Mouse (Mus musculus): ENCODE results near the gene Rbm17. TPM values are rescaled to one million over a fixed set of nuclear protein-coding genes. Genes with fewer than 3 reads are reported as not detected.
A peak's percentile ranks its signal among the peaks of the same experiment; 100 is the strongest.
"Not testable (repeated sequence)": the region's sequence is repeated elsewhere in the genome, so short reads cannot be mapped to it uniquely, and the experiment has no call there.

Rbm17 gene
- total RNA-seq (2017), result 153 and 213 TPM in 2 replicates

DNA sequence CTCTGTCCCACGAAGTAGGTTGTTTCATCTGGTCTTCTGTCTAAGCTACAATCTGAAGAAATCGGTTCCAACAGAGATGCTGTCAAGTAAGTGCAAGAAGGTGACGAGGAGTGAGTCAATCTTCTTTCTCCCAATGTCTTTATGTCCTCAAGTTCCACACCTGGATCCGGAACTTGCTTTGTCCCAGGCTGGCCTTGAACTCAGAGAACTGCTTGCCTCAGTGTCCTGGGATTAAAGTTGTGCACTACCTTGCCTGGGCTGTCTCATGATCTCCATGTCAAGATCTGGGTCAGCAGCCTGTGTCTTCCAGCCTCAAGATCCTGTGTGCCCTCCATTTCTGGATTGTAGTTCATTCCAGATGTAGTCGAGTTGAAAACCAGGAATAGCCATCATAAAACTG is at the start of gene Rbm17:
Gene Rbm17, minus strand, starts transcription at position 101 of the 400 bp plus-strand sequence.
- no peak for ATAC-seq (replicated peaks; ENCODE audit: low read depth, poor library complexity, severe bottlenecking)

DNA sequence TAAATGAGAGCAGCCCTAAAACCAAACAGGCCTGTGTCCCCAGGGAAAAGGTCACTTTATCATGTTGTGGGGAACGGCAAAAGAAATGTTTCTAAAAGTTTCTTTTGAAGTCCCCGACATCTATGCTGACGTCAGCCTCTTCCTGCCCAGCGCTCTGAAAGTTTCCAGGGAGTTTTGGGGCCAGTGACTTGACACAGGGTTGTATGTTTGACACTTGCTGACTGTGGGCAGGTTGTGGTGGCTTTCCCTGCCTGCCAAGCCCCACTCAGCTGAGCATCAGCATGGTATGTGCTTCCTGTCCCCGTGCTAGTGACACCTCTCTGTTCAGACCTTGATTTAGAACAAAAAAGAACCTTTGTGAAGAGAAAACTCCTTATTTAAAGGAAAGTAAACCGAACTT is 49.4 kb upstream of the Rbm17 start:
- ATAC-seq (replicated peaks; ENCODE audit: low read depth, poor library complexity, severe bottlenecking), result peak; percentile 91

DNA sequence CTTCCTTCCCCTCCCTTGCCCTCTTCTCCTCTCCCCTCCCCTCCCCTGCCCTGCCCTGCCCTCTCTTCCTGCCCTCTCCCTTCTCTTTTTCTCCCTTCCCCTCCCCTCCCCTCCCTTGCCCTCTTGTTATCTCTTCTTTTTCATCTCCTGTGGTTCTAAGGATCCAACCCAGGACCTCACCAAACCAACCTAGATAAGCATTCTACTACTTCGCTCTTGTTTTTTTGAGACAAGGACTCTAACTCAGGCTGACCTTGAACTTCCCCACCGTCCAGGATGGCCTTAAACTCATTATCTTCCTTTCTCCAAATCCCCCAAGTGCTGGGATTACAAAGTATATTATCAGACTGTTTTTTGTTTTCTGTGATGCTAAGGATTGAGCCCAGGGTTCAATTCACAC is 48.8 kb upstream of the Rbm17 start:
- ATAC-seq (replicated peaks; ENCODE audit: low read depth, poor library complexity, severe bottlenecking), result no peak; the same call in 1 of the 2 replicates

DNA sequence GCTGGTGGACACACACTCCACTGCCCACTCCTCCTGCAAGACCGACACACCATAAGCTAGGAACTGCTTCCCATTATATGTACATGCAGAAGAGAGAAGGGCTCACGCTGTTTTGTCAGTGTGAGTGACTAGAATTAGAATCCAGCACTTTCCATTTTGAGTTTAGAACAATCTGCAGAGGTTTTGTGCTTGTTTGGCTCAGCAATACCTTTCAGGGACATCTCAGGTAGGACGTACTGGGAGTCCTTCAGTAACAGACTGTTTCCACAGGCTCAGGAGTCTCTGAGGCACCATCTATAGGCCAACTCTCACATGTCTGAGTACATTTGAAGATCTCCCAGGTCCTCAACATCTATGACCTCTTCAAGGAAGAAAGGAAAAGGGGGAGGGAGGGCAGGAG is 48.2 kb upstream of the Rbm17 start:
- ATAC-seq (replicated peaks; ENCODE audit: low read depth, poor library complexity, severe bottlenecking), result no peak

DNA sequence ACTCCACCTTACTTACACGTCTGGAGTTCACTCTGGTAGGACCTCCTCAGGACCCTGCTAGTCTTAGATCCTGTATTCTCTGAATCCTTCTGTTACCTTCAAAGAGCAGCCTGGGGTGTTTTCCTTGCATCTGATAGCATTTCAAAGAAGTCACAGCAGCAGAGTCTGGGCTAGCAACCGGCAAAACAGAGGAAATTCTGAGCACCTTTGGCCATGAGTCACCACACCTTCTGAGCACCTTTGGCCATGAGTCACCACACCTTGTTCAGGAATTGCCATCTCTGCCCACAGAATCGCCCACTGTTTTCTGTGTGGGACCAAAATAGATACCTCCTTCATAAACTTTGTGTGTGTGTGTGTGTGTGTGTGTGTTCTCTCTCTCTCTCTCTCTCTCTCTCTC is 47.5 kb upstream of the Rbm17 start:
- ATAC-seq (replicated peaks; ENCODE audit: low read depth, poor library complexity, severe bottlenecking), result no peak

DNA sequence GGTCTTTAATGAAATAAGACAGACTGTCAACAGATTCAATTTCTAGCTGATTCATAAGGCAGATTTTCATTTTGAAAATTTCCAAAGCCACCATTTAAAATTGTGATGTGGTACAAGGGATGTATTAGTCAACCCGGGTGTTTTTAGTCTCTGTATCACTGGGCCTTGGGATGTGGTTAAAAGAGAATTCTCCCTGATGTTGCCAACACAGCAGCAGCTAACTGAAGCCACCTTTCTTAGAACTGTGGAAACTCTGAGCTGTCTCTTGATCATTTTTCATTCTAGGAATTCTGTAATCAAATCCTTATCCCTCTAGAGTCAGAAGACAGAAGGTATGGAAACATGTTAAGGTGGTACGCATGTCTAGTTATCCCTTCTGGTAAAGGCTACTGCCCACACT is 41.3 kb upstream of the Rbm17 start:
- no peak for ATAC-seq (replicated peaks; ENCODE audit: low read depth, poor library complexity, severe bottlenecking)

DNA sequence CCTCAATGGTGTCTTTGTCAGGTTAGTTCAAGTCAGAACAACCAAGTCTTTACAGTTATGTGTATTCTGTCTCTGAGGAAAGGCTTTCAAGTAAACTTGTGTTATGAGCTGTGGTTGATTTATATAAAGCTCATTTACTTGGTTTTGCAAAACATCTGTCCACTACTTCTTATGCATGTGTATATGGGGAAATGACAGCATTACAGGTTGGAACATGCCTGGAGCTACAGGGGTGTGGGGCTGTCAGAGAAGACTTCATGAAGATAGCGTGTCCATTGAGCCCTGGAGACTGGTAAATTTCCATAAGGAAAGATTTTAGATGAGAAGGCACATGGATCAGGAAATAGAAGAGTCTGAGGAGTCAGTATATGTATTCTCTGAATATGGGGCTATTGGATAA is 40.1 kb upstream of the Rbm17 start:
- no peak for ATAC-seq (replicated peaks; ENCODE audit: low read depth, poor library complexity, severe bottlenecking)

DNA sequence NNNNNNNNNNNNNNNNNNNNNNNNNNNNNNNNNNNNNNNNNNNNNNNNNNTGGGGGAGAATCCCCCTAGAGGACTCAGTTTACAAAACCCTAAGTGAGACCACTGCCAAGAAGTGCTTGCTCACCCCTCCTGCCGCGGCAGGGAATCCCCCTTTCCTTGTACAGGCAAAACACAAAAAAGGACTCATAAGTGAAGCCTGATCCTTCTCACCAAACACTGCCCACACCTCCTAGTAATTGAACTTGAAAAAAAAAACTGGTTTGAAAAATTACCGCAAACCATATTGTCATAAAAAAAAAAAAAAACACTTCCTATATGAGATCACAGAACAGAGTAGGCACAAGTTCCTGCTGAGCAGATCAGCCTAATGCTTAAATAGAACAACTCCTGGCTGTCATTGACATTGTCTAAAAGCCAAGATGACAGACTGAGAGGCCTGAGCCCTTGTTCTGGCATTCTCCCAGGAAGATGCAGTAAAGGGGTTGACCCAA is 38.5 kb upstream of the Rbm17 start, which contains the start of gene Il2ra:
Gene Il2ra, plus strand, starts transcription at position 357 of the 491 bp plus-strand sequence.
- no peak for ATAC-seq (replicated peaks; ENCODE audit: low read depth, poor library complexity, severe bottlenecking)

DNA sequence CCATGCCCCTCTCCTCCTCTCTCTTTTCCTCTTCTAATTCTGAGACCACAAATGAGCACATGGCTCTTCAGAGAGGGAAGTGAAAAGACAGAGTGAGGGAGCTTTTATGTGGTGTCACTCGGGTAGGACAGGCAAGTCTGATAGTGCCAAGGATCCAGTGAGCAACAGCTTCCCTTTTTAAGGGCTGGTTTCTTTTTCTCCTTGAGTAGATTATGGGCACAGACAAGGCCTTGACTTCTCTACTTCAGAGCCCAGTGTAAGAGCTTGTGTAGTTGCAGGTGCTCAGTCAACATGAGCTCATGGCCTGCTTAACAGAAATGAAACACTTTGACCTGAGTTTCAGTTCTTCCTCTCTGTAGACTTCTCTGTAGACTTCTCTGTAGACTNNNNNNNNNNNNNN is 33.2 kb upstream of the Rbm17 start:
- peak; percentile 96 for ATAC-seq (replicated peaks; ENCODE audit: low read depth, poor library complexity, severe bottlenecking)

DNA sequence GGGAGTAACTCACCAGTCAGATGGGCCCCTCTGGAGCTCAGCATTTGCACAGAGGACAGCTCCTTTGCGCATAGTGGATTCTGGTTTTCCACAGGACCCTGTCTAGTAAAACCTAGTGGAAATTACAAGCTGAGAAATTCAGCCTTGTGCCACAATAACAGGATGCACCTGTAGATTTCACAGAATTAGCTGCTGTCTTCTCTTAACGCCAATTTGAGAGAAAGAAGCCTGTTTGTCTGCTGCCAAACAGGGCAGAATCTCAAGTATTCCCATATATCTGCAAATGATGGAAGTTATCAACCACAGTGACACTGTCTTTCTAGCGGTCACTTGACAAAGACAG is 32.2 kb upstream of the Rbm17 start:
- no peak for ATAC-seq (replicated peaks; ENCODE audit: low read depth, poor library complexity, severe bottlenecking)

DNA sequence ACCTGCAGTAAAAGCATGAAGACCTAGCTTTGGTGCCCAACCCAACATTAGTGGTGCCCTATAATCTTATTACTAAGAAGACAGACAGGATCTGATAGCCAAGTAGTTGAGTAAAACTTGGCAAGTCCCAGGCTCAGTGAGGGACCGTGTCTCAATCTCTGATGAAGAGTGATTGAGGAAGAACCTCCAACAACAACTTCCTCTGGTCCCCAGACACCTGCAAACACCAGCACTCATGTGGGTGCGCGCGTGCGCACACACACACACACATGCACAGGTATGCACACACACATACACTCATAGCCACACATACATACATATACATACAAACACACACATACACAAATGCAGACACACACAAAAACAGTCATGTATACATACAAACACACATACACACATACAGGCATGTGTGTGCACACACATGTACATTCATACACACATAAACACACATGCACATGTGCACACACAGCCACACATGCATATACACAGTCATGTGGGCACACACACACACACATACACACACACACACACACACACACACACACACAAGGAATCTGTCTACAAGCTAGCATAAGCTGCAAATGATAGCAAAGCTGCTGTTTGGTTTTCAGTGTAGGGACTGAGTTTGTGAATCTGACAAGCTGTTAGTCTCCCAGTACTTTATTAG is 31.7 kb upstream of the Rbm17 start:
- no peak for ATAC-seq (replicated peaks; ENCODE audit: low read depth, poor library complexity, severe bottlenecking)

DNA sequence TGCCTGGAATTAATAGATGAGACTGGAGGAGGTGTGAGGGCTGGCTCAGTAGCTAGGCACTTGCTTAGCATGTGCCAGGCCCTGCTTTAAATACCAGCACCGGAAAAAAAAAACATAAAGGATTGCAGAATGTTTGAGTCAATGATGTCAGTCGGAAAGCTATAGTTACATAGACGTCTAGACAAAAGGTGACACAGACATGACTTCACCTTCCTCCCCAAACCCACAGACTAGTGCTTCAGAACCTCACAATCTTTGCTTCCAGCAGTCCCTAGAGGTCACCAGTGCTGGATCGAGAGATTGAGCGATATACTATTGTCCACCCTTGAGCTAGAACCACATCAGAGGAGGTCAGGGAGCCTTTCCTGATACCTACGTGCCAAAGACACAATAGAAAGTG is 31.1 kb upstream of the Rbm17 start:
- ATAC-seq (replicated peaks; ENCODE audit: low read depth, poor library complexity, severe bottlenecking), result no peak

DNA sequence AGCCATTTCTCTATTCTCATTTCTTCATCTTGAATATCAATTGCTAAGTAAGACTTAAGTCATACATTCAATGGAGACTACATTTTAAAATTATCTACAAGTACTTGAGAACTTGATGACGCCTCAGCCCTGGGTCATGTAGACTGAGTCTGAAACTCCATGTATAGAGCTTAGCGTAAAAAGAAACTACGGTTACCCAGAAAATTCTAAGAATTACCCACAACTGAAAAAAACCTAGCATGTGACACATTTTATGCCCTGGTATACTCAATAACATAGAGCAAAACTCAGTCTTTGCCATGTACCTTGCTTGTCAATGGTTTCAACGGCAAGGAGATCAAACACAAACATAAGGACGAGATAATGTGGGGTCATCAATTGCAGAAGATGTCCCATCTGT is 21.9 kb upstream of the Rbm17 start, which contains the start of gene Gm17490:
Gene Gm17490, minus strand, starts transcription at position 375 of the 400 bp plus-strand sequence.
- no peak for ATAC-seq (replicated peaks; ENCODE audit: low read depth, poor library complexity, severe bottlenecking)

DNA sequence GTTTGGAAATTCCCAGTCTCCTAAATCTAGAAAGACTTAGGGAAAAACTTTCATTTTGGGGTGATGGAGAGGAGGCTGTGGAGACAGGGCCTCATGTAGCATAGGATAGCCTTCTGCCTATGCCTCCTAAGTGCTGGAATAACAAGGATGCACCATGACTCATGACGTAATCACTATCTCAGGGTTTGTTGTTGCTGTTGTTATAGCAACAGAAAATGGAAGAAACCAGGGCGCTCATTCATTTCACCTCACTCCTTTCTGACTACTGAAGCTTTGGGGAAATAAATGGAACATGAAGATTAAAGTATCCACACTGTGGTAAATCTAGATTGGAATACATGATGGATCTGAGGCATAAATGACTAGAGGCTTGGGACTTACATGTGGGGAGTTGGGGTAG is 19.8 kb upstream of the Rbm17 start:
- ATAC-seq (replicated peaks; ENCODE audit: low read depth, poor library complexity, severe bottlenecking), result no peak

DNA sequence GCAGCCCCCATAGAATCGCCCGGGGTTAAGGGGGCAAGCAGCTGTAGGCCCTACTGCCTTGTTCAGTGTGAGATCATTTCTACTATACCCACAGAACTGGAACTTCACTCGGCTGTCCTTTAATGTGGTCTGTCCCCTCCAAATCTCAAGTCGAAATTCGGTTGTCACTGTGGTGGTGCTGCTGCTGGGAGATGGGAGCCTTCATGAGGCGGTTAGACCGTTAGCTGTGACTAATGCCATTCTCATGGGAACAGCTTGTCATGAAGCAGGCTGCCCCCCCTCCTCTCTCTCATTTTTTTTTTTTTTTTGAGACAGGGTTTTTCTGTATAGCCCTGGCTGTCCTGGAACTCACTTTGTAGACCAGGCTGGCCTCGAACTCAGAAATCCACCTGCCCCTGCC is 19.2 kb upstream of the Rbm17 start:
- ATAC-seq (replicated peaks; ENCODE audit: low read depth, poor library complexity, severe bottlenecking), result no peak

DNA sequence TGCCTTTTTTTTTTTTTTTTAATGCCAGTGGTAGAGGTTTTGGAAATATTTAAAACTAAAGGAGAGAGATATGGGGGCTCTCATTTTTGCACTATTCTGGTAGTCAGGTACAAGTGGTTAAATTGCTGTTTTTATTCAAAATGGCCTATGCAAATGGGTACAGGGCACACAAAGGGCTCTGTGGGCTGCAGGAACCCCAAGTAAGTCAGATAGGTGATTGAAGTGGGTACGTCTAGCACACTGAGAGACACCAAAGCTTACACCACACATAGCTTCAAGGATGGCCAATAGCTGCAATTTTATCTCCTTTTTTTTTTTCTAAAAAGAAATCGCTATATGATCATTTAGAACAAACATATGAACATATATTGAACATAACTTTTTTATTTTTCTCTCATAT is 15.6 kb upstream of the Rbm17 start:
- ATAC-seq (replicated peaks; ENCODE audit: low read depth, poor library complexity, severe bottlenecking), result no peak

DNA sequence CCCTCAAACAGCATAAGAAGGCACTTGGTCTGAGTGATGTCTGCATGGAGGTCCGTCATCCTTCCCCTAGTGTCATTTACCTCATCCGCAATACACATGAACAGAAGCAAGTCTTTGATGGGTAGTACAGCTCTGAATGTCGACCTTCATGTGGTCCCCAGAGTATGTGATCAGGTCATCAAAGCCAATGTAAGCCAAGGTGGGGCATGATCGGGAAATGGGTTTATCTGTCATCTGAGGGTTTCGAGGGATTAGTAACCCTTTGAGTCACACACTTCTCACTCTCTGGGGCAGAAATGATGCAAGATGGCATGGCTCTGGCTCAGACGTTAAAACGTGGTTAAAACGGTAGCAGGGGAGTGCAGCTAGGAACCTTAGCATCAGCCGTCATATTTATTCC is 12.9 kb upstream of the Rbm17 start:
- no peak for ATAC-seq (replicated peaks; ENCODE audit: low read depth, poor library complexity, severe bottlenecking)

DNA sequence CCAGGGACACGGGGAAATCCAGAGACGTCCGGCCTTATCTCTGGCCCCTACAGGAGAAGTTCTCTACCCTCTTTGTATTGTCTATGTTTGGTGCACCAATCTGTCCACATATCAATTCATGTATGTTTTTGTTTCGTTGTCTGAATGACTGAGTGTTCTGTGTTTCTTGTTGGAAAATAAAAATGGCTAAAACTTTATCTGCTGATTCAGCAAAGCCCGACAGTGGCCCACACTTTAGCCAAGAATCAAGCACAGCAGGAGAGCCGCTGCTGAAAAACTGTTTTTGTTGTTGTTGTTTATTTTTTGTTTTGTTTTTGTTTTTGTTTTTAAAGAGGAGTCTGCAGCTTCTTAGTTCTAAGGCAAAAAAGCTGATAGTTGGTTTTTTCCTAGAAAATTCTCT is 9.0 kb upstream of the Rbm17 start:
- not testable (repeated sequence) for ATAC-seq (replicated peaks; ENCODE audit: low read depth, poor library complexity, severe bottlenecking)

DNA sequence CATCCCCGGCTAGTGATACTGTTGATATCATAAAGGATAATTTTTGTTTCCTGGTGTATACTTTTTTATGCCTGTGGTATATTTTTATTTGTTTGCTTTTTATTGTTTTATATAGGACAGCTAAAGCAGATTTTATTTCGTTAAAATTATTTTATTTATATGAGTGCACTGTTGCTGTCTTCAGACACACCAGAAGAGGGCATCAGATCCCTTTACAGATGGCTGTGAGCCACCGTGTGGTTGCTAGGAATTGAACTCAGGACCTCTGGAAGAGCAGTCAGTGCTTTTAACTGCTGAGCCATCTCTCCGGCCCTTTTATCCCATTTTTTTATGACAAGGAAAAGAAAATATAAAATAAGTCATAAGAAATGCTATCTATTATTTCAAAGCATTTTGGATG is 2.8 kb upstream of the Rbm17 start:
- ATAC-seq (replicated peaks; ENCODE audit: low read depth, poor library complexity, severe bottlenecking), result not testable (repeated sequence)

DNA sequence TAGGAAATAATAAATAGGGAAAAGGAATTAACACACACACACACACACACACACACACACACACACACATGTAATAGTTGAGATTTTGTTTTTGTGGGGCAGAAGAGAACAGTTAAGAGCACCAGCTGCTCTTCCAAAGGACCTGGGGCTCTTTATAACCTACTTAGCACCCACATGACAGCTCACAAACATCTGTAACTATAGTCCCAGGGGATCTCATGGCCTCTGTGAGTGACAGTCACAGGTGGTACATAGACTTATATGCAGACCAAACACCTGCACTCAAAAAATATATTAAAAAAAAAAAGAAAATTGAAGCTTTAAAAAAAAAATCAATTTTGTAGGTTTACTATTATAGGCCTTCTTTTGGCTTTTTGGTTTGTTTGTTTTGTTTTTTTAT is 958 bp upstream of the Rbm17 start:
- ATAC-seq (replicated peaks; ENCODE audit: low read depth, poor library complexity, severe bottlenecking), result no peak

DNA sequence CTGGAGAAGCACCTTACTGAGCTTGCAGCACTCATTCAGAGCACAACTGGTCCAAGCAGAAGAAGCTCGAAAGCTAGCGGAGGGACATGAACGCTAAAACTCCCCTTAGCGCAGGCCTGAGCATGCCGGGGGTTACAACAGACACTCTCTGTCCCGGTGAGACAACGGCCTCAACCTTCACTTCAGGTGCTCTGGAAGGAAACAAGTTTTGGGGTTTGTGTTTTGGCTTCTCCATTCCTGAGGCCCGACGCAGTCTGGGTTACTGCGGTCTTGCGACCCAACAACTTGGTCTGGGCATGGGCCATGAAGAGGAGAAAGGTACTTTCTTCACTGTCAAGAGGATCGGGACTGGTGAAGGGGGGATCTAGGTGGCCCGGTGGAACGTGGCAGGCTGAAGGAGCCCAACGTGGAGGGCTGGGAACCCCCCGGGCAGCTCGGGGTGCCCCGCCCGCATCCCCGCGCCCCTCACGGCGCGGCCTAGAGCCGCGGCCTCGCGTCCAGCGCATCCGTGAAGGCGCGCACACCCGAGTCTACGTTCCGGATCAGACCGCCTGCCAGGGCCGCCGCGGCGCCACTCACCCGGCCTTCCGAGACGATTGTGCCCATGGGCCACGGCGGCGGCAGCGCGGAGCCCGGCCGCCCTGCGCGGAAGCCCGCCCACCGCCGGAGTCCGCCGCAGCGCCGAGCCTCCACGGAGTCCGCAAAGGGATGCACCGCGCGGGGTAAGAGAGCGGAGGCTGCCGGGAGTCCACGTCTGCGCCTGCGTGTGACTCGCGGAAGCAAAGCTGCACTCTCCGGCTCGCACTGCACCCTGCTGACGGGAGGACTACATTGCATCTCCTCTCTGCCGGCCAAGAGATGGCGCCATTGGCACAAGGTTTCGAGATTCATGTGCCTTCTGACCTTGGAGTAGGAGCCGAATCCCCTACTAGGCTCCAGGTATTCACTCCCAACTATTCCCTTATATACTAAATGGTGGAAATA is 1.2 kb downstream of the Rbm17 start:
- ATAC-seq (replicated peaks; ENCODE audit: low read depth, poor library complexity, severe bottlenecking), result peak; percentile 100

Data from common myeloid progenitor, adult 5-6 weeks (primary cell).